ENCODE assay signal across 8 mouse cellular contexts in the genomic region with DNA sequence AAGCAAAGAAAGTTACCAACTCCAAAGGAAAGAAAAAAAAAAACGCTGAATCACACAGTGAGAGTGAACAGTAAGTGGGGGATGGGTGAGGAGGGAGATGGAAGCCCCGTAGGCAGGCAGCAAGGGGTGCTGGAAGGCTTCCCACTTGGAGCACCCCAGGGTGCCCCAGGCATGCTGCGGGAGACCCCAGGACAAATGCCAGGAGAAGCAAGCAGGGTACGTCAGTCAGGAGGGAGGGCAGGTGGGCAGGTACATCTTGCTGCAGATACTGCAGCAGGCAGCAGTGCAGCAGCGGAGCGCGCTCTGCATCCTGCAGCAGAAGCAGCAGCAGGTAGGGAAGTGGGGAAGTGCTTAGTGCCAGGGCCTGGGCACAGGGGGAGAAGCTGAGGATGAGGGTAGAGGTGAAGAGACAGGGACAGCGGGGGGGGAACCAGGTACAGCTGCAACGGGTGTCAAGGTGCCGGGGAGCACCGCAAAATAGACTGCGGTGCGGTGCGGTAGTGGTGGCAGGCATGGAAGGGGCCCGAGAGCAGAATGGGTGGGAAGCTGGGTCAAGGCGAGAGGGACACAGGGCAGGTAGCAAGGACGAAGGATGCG. TPM values are rescaled to one million over a fixed set of nuclear protein-coding genes. Genes with fewer than 3 reads are reported as not detected.
DNase-seq lines count a peak whose midpoint lies in the region; ATAC-seq and TF ChIP-seq lines count a peak whose summit lies in the region.

A gene (plus strand): TSS at position 280 of the 597 bp plus-strand sequence.

- no peaks in the 10 kb centered on the region for H3K79me2 ChIP-seq in CH12.LX (replicated peaks; ENCODE audit: control insufficient read depth, extremely low read depth, insufficient read depth, poor library complexity, severe bottlenecking)

- no peak for ATAC-seq in heart, embryonic 16.5 days (replicated peaks; ENCODE audit: extremely low read depth, insufficient read depth, low FRiP score)
- no peak for ATAC-seq in intestine, embryonic 14.5 days (replicated peaks; ENCODE audit: low FRiP score, low TSS enrichment, low read depth)
- ATAC-seq in liver, postnatal 0 days: no peak

- no peak for TF ChIP-seq POLR2A in CH12.LX (IDR thresholded peaks at IDR 0.05; ENCODE audit: low read depth, low read length)

- intact Hi-C loops in heart, postnatal 10 days (cut with DNase I): no loop called here

- 0 out of 2 replicates have a peak, but pooled peaks cover 3% of the 10 kb centered on the region for H3K36me3 ChIP-seq in heart, embryonic 16.5 days (ENCODE audit: control insufficient read depth, insufficient read depth)
- H3K36me3 ChIP-seq in CH12.LX (replicated peaks in 1 of 2; ENCODE audit: control insufficient read depth in 1 of 2, insufficient read depth in 1 of 2, low read length in 1 of 2): no peaks in the 10 kb centered on the region
- H3K36me3 ChIP-seq in intestine, embryonic 14.5 days (ENCODE audit: control insufficient read depth, insufficient read depth, low read length): no peaks in the 10 kb centered on the region
- no peaks in the 10 kb centered on the region for H3K36me3 ChIP-seq in liver, postnatal 0 days (replicated peaks; ENCODE audit: insufficient read depth, low read length)

- H3K27ac ChIP-seq in heart, embryonic 16.5 days (ENCODE audit: low read length): no peak within 1 kb of the TSS
- H3K27ac ChIP-seq in CH12.LX (ENCODE audit: insufficient read depth, low read depth): no peak within 1 kb of the TSS
- no peak within 1 kb of the TSS; the same call in 1 of the 2 replicates for H3K27ac ChIP-seq in intestine, embryonic 14.5 days (ENCODE audit: low read depth)
- no peak within 1 kb of the TSS for H3K27ac ChIP-seq in liver, postnatal 0 days (ENCODE audit: low read depth)

- H3K4me3 ChIP-seq in heart, embryonic 16.5 days (ENCODE audit: low read length): peak within 1 kb of the TSS; percentile 87
- peak within 1 kb of the TSS in 2 of 3 experiments; percentile 59 to 76 for H3K4me3 ChIP-seq in CH12.LX (replicated peaks in 1 of 3; ENCODE audit: low read depth in 2 of 3, low read length in 2 of 3, poor library complexity in 1 of 3)
- H3K4me3 ChIP-seq in intestine, embryonic 14.5 days (ENCODE audit: low read depth, low read length): peak within 1 kb of the TSS; percentile 90
- peak within 1 kb of the TSS; percentile 51 for H3K4me3 ChIP-seq in liver, postnatal 0 days (ENCODE audit: low read depth, low read length)

- peak within 1 kb of the TSS; percentile 88 for H3K4me2 ChIP-seq in heart, embryonic 16.5 days (ENCODE audit: low read depth, low read length)
- H3K4me2 ChIP-seq in CH12.LX (ENCODE audit: insufficient read depth, low read depth, poor library complexity, severe bottlenecking): peak within 1 kb of the TSS; percentile 55
- peak within 1 kb of the TSS; percentile 81 for H3K4me2 ChIP-seq in intestine, embryonic 14.5 days (ENCODE audit: low read length)
- H3K4me2 ChIP-seq in liver, postnatal 0 days (ENCODE audit: low read depth, low read length): peak within 1 kb of the TSS; percentile 69

- in situ Hi-C loops in CH12.LX (cut with MboI; ENCODE audit: low pct_ligation_motif_present, low pct_unique_long_range_greater_than_20kb, low sequenced_read_pairs): loop anchor here (25.0 kb wide), 1 partner anchor 1461 kb away; no protein-coding TSS in a partner anchor

- H3K4me1 ChIP-seq in heart, embryonic 16.5 days (ENCODE audit: control insufficient read depth, insufficient read depth, low read length): peaks cover 6% of the 10 kb centered on the region
- peaks cover 0 to 10% of the 10 kb centered on the region in 2 experiments; a peak in 2 of 4 replicates for H3K4me1 ChIP-seq in CH12.LX (ENCODE audit: control insufficient read depth in 1 of 2, insufficient read depth in 2 of 2)
- H3K4me1 ChIP-seq in intestine, embryonic 14.5 days (replicated peaks; ENCODE audit: control insufficient read depth, insufficient read depth, low read length): peaks cover 8% of the 10 kb centered on the region
- H3K4me1 ChIP-seq in liver, postnatal 0 days (ENCODE audit: insufficient read depth): peaks cover 6% of the 10 kb centered on the region

- peak within 1 kb of the TSS; percentile 81 for H3K9ac ChIP-seq in heart, embryonic 16.5 days (ENCODE audit: low read length)
- H3K9ac ChIP-seq in CH12.LX (ENCODE audit: insufficient read depth, low read depth): no peak within 1 kb of the TSS; the same call in 1 of the 2 replicates
- peak within 1 kb of the TSS; percentile 78 for H3K9ac ChIP-seq in intestine, embryonic 14.5 days (ENCODE audit: low read length)
- no peak within 1 kb of the TSS for H3K9ac ChIP-seq in liver, postnatal 0 days (replicated peaks)

- TF ChIP-seq CTCF in CH12.LX (conservative IDR thresholded peaks at IDR 0.05 in 1 of 2, IDR thresholded peaks at IDR 0.05 in 1 of 2; ENCODE audit: low read depth in 2 of 2, low read length in 2 of 2): no peak
- TF ChIP-seq CTCF in liver, postnatal 0 days (IDR thresholded peaks at IDR 0.05; ENCODE audit: low read depth): no peak

- TF ChIP-seq EP300 in CH12.LX (IDR thresholded peaks at IDR 0.05; ENCODE audit: low read length): no peak
- no peak for TF ChIP-seq EP300 in liver, postnatal 0 days (IDR thresholded peaks at IDR 0.05; ENCODE audit: low read depth)

- dilution Hi-C loops in CH12.LX (cut with MboI; ENCODE audit: extremely low pct_ligation_motif_present, extremely low pct_unique_long_range_greater_than_20kb, low sequenced_read_pairs): no loop called here

- 7% methylated on average over 18 of the region's 18 CpGs for WGBS in heart, embryonic 16.5 days
- 3% methylated on average over 18 of the region's 18 CpGs for WGBS in intestine, embryonic 14.5 days
- WGBS in liver, postnatal 0 days (ENCODE audit: insufficient replicate concordance): 6% methylated on average over 18 of the region's 18 CpGs

- peaks cover 17% of the 10 kb centered on the region for H3K27me3 ChIP-seq in heart, embryonic 16.5 days (ENCODE audit: control insufficient read depth, insufficient read depth, low read length)
- no peaks in the 10 kb centered on the region for H3K27me3 ChIP-seq in CH12.LX (replicated peaks)
- peaks cover 14% of the 10 kb centered on the region for H3K27me3 ChIP-seq in intestine, embryonic 14.5 days (replicated peaks; ENCODE audit: control insufficient read depth, insufficient read depth, low read length)
- H3K27me3 ChIP-seq in liver, postnatal 0 days (ENCODE audit: insufficient read depth, low read length): peaks cover 20% of the 10 kb centered on the region

- peaks cover 11% of the 10 kb centered on the region for H3K9me3 ChIP-seq in heart, embryonic 16.5 days (replicated peaks; ENCODE audit: control insufficient read depth, low read length)
- peaks cover 87% of the 10 kb centered on the region for H3K9me3 ChIP-seq in CH12.LX (replicated peaks; ENCODE audit: low read length)
- H3K9me3 ChIP-seq in intestine, embryonic 14.5 days (ENCODE audit: control insufficient read depth, low read length): 0 out of 2 replicates have a peak, but pooled peaks cover 4% of the 10 kb centered on the region
- H3K9me3 ChIP-seq in liver, postnatal 0 days (ENCODE audit: low read length): 0 out of 2 replicates have a peak, but pooled peaks cover 2% of the 10 kb centered on the region

- TF ChIP-seq RAD21 in CH12.LX (IDR thresholded peaks at IDR 0.05; ENCODE audit: low read depth, low read length): no peak

- DNase-seq in heart, postnatal 10 days: no peak
- DNase-seq in CH12.LX (ENCODE audit: extremely low read depth): no peak
- peak; percentile 41 to 60 for DNase-seq in cerebellum, postnatal 10 days
- no peak for DNase-seq in intestine, embryonic 14.5 days (ENCODE audit: low spot score)
- DNase-seq in liver, postnatal 0 days: no peak
- no peak for DNase-seq in urinary bladder, postnatal 36 days (ENCODE audit: low spot score in 2 of 2)
- no peak for DNase-seq in urinary bladder, adult 18-20 months (ENCODE audit: low spot score in 2 of 2)

TF ChIP-seq in CH12.LX, 34 proteins besides CTCF, POLR2A, EP300 and RAD21:
- no peak for TF ChIP-seq MAX (IDR thresholded peaks at IDR 0.05; ENCODE audit: low read length)
- TF ChIP-seq CHD2 (IDR thresholded peaks at IDR 0.05; ENCODE audit: low read length): no peak
- no peak for TF ChIP-seq MYC (IDR thresholded peaks at IDR 0.05; ENCODE audit: low read depth, low read length)
- no peak for TF ChIP-seq MAFK (IDR thresholded peaks at IDR 0.05; ENCODE audit: insufficient replicate concordance, low read length)
- TF ChIP-seq MAZ (IDR thresholded peaks at IDR 0.05; ENCODE audit: low read depth, low read length): no peak
- TF ChIP-seq NELFE (IDR thresholded peaks at IDR 0.05; ENCODE audit: low read depth, low read length): no peak
- no peak for TF ChIP-seq ZMIZ1 (IDR thresholded peaks at IDR 0.05; ENCODE audit: low read depth, low read length)
- no peak for TF ChIP-seq BHLHE40 (IDR thresholded peaks at IDR 0.05; ENCODE audit: low read depth, low read length)
- TF ChIP-seq POLR2AphosphoS2 (IDR thresholded peaks at IDR 0.05; ENCODE audit: low read depth, low read length): no peak
- no peak for TF ChIP-seq ZKSCAN1 (IDR thresholded peaks at IDR 0.05; ENCODE audit: borderline replicate concordance, low read depth, low read length)
- no peak for TF ChIP-seq UBTF (IDR thresholded peaks at IDR 0.05; ENCODE audit: low read depth, low read length)
- no peak for TF ChIP-seq JUN (IDR thresholded peaks at IDR 0.05; ENCODE audit: insufficient read depth, low read depth, low read length)
- TF ChIP-seq RCOR1 (conservative IDR thresholded peaks at IDR 0.05; ENCODE audit: low read depth, low read length): no peak
- TF ChIP-seq KAT2A (IDR thresholded peaks at IDR 0.05; ENCODE audit: insufficient replicate concordance, low read length): no peak
- TF ChIP-seq PAX5 (IDR thresholded peaks at IDR 0.05; ENCODE audit: low read length): no peak
- no peak for TF ChIP-seq JUND (conservative IDR thresholded peaks at IDR 0.05; ENCODE audit: low read depth, low read length)
- TF ChIP-seq ETS1 (conservative IDR thresholded peaks at IDR 0.05; ENCODE audit: low read depth, low read length): no peak
- TF ChIP-seq SIN3A (IDR thresholded peaks at IDR 0.05; ENCODE audit: low read length): no peak

RNA-seq across cellular contexts. Expression of the gene that starts here (rescaled TPM):
- 1.9 and 2.0 TPM in 2 replicates for polyA plus RNA-seq in heart, embryonic 16.5 days (2015; fragmentation: Nextera tagmentation; extraction: Ambion mirVana)
- total RNA-seq in heart, postnatal 10 days (2021): 1 to 10 TPM; 1.3 to 1.4 TPM
- total RNA-seq in CH12.LX (2012; rRNA removed) (0.29 and 0.68 TPM in 2 replicates), CH12.LX (2014; rRNA removed) (0.15 TPM in 1 of 2 replicates, not detected in the other)
- 0.09 TPM in 1 of 2 replicates, not detected in the other for polyA plus RNA-seq in CH12.LX (2012; ENCODE audit: insufficient read length, low read depth)
- polyA plus RNA-seq in intestine, embryonic 14.5 days (2014; fragmentation: Nextera tagmentation; extraction: Ambion mirVana): 2.7 TPM in 2 replicates
- 0.06 and 0.09 TPM in 2 replicates for polyA plus RNA-seq in liver, postnatal 0 days (2015; fragmentation: Nextera tagmentation; extraction: Ambion mirVana)

Comparison
In these comparisons a context has a peak if more than half of its experiments do, and no peak if none do; other contexts are left out.
1. H3K9ac ChIP-seq: peak in heart, embryonic 16.5 days (single experiment) and intestine, embryonic 14.5 days (single experiment); none in CH12.LX (single experiment) and liver, postnatal 0 days (single experiment).
2. DNase-seq: peak in cerebellum, postnatal 10 days (2 of 2); none in heart, postnatal 10 days (0 of 2), CH12.LX (single experiment), intestine, embryonic 14.5 days (single experiment), liver, postnatal 0 days (single experiment), urinary bladder, postnatal 36 days (0 of 2) and urinary bladder, adult 18-20 months (0 of 2).
3. Peak in every context shown above with its lines, with median percentiles within 50 percentile points of each other: H3K4me2 ChIP-seq and H3K4me3 ChIP-seq.